Mouse (Mus musculus): ENCODE measurements at regions not wholly inside any gene's neighbourhood (a gene's known extent, or its start where the extent isn't known, plus 50 kb on each side); places are given as distances from the start of the nearest gene placed in this dataset.

GRCm38 (mm10) chr8:49708701-49709100, 865.0 kb upstream of the Tenm3 start:
- TF ChIP-seq POLR2A (IDR thresholded peaks at IDR 0.05; ENCODE audit: borderline replicate concordance, insufficient read depth, low read length) (no peak), CTCF (IDR thresholded peaks at IDR 0.05; ENCODE audit: borderline replicate concordance, insufficient read depth, low read depth, low read length) (no peak)

Data from cerebellum, adult 2 months (tissue).